Mouse (Mus musculus) MEL (cell line): Measurements from ENCODE around the gene Golga1. TPM values are rescaled to one million over a fixed set of nuclear protein-coding genes. Genes with fewer than 3 reads are reported as not detected.

Experiments used
- DNase-seq: peaks from one replicate; pipeline ENCODE4 v3.0.0; 2011; ENCODE audit warnings: low read depth, low spot score
- H3K27ac ChIP-seq: 2 replicates; pipeline ENCODE4 v1.5.1; 2012; ENCODE audit warnings: low read depth, mild to moderate bottlenecking, control low read depth, low read length, moderate library complexity; ENCODE audit not compliant: control insufficient read depth
- H3K27me3 ChIP-seq, 2 experiments: fragments of 150-350 bp in 1 of 2; sonication (generic) in 1 of 2; 2 replicates each; pipeline ENCODE4 v1.6.1; 2012; ENCODE audit warnings: low read length in 2 of 2, mild to moderate bottlenecking in 2 of 2, improper control_type of control experiment in 1 of 2, moderate library complexity in 1 of 2; ENCODE audit not compliant: insufficient read depth in 2 of 2, control insufficient read depth in 1 of 2
- H3K36me3 ChIP-seq, 2 experiments: 2 replicates each; pipeline ENCODE4 v1.6.1; 2012 to 2014; ENCODE audit warnings: low read length in 2 of 2, improper control_type of control experiment in 1 of 2, inconsistent platforms in 1 of 2, mild to moderate bottlenecking in 1 of 2; ENCODE audit not compliant: insufficient read depth in 2 of 2, control insufficient read depth in 1 of 2
- H3K4me1 ChIP-seq, 2 experiments: fragments of 150-350 bp in 1 of 2; sonication (generic) in 1 of 2; 2 replicates each; pipeline ENCODE4 v1.6.1; 2012; ENCODE audit warnings: low read length in 2 of 2, improper control_type of control experiment in 1 of 2, mild to moderate bottlenecking in 1 of 2; ENCODE audit not compliant: insufficient read depth in 2 of 2, control insufficient read depth in 1 of 2
- H3K4me3 ChIP-seq, 2 experiments: fragments of 150-350 bp in 1 of 2; sonication (generic) in 1 of 2; 2 replicates each; pipeline ENCODE4 v1.5.1; 2012; ENCODE audit warnings: low read depth in 2 of 2, low read length in 2 of 2, mild to moderate bottlenecking in 2 of 2, moderate library complexity in 2 of 2, control low read depth in 1 of 2, improper control_type of control experiment in 1 of 2; ENCODE audit not compliant: control insufficient read depth in 1 of 2, insufficient read depth in 1 of 2
- H3K79me2 ChIP-seq: 2 replicates; pipeline ENCODE4 v1.6.1; 2012; ENCODE audit warnings: mild to moderate bottlenecking, low read length, moderate library complexity; ENCODE audit not compliant: control insufficient read depth, poor library complexity, insufficient read depth
- H3K9ac ChIP-seq: 2 replicates; pipeline ENCODE4 v1.6.1; 2012; ENCODE audit warnings: low read depth, mild to moderate bottlenecking, control low read depth, low read length, moderate library complexity; ENCODE audit not compliant: control insufficient read depth, poor library complexity, severe bottlenecking
- H3K9me3 ChIP-seq: fragments of 150-350 bp; sonication (generic); replicated peaks from 2 replicates; pipeline ENCODE4 v1.6.1; 2012; ENCODE audit warnings: mild to moderate bottlenecking, low read length, improper control_type of control experiment, moderate library complexity; ENCODE audit not compliant: insufficient read depth
- BHLHE40 ChIP-seq: IDR thresholded peaks from 2 replicates; pipeline ENCODE4 v1.6.1; 2012; ENCODE audit warnings: low read depth, mild to moderate bottlenecking, inconsistent platforms, low read length, improper control_type of control experiment, borderline replicate concordance
- CHD1 ChIP-seq: IDR thresholded peaks from 2 replicates; pipeline ENCODE4 v1.6.1; 2012; ENCODE audit warnings: low read depth, mild to moderate bottlenecking, inconsistent platforms, low read length, improper control_type of control experiment
- CHD2 ChIP-seq: IDR thresholded peaks from 2 replicates; pipeline ENCODE4 v1.6.1; 2011; ENCODE audit warnings: low read length, improper control_type of control experiment
- CTCF ChIP-seq, 3 experiments: IDR thresholded peaks in 2 of 3; conservative IDR thresholded peaks in 1 of 3; 2 replicates each; pipeline ENCODE4 v1.5.1; 2011 to 2012; ENCODE audit warnings: low read length in 3 of 3, low read depth in 2 of 3, mild to moderate bottlenecking in 2 of 3, improper control_type of control experiment in 1 of 3, inconsistent platforms in 1 of 3, mixed read lengths in 1 of 3, moderate library complexity in 1 of 3; ENCODE audit not compliant: control insufficient read depth in 1 of 3, insufficient read depth in 1 of 3, poor library complexity in 1 of 3, severe bottlenecking in 1 of 3
- ELF1 ChIP-seq: IDR thresholded peaks from 2 replicates; pipeline ENCODE4 v1.6.1; 2014; ENCODE audit warnings: low read depth, mild to moderate bottlenecking, inconsistent platforms, low read length, improper control_type of control experiment, moderate library complexity
- EP300 ChIP-seq, 2 experiments: IDR thresholded peaks; 2 replicates each; pipeline ENCODE4 v1.6.1; 2011; ENCODE audit warnings: improper control_type of control experiment in 2 of 2, low read length in 2 of 2, low read depth in 1 of 2, mild to moderate bottlenecking in 1 of 2
- ETS1 ChIP-seq: IDR thresholded peaks from 2 replicates; pipeline ENCODE4 v1.6.1; 2012; ENCODE audit warnings: low read depth, mild to moderate bottlenecking, inconsistent platforms, low read length, improper control_type of control experiment, moderate library complexity
- GABPA ChIP-seq: IDR thresholded peaks from 2 replicates; pipeline ENCODE4 v1.6.1; 2012; ENCODE audit warnings: low read depth, mild to moderate bottlenecking, inconsistent platforms, low read length, improper control_type of control experiment, moderate library complexity
- GATA1 ChIP-seq: IDR thresholded peaks from 2 replicates; pipeline ENCODE4 v1.6.1; 2011; ENCODE audit warnings: low read depth, low read length, improper control_type of control experiment
- HCFC1 ChIP-seq: IDR thresholded peaks from 2 replicates; pipeline ENCODE4 v1.6.1; 2012; ENCODE audit warnings: low read depth, mild to moderate bottlenecking, inconsistent platforms, low read length, improper control_type of control experiment, moderate library complexity
- JUND ChIP-seq: IDR thresholded peaks from 2 replicates; pipeline ENCODE4 v1.6.1; 2011; ENCODE audit warnings: low read depth, mild to moderate bottlenecking, improper control_type of control experiment, low read length
- KAT2A ChIP-seq: conservative IDR thresholded peaks from 2 replicates; pipeline ENCODE4 v1.6.1; 2012; ENCODE audit warnings: low read depth, low read length, improper control_type of control experiment, inconsistent platforms
- MAFK ChIP-seq: IDR thresholded peaks from 2 replicates; pipeline ENCODE4 v1.6.1; 2011; ENCODE audit warnings: low read depth, mild to moderate bottlenecking, low read length, improper control_type of control experiment, borderline replicate concordance
- MAZ ChIP-seq: IDR thresholded peaks from 2 replicates; pipeline ENCODE4 v1.6.1; 2012; ENCODE audit warnings: low read depth, mild to moderate bottlenecking, inconsistent platforms, low read length, improper control_type of control experiment
- MEF2A ChIP-seq: IDR thresholded peaks from 2 replicates; pipeline ENCODE4 v1.6.1; 2014; ENCODE audit warnings: low read depth, mild to moderate bottlenecking, inconsistent platforms, low read length, improper control_type of control experiment; ENCODE audit not compliant: poor library complexity, insufficient replicate concordance, severe bottlenecking; ENCODE audit errors: extremely low read depth
- MXI1 ChIP-seq: IDR thresholded peaks from 2 replicates; pipeline ENCODE4 v1.6.1; 2011; ENCODE audit warnings: mild to moderate bottlenecking, low read depth, low read length, improper control_type of control experiment
- MYB ChIP-seq: IDR thresholded peaks from 2 replicates; pipeline ENCODE4 v1.6.1; 2011; ENCODE audit warnings: mild to moderate bottlenecking, low read depth, low read length, improper control_type of control experiment
- MYC ChIP-seq: IDR thresholded peaks from 2 replicates; pipeline ENCODE4 v1.6.1; 2011; ENCODE audit warnings: low read depth, mild to moderate bottlenecking, low read length, improper control_type of control experiment, moderate library complexity
- NELFE ChIP-seq: IDR thresholded peaks from 2 replicates; pipeline ENCODE4 v1.6.1; 2011; ENCODE audit warnings: low read depth, low read length, improper control_type of control experiment
- NRF1 ChIP-seq: IDR thresholded peaks from 2 replicates; pipeline ENCODE4 v1.6.1; 2014; ENCODE audit warnings: low read depth, mild to moderate bottlenecking, inconsistent platforms, low read length, improper control_type of control experiment, moderate library complexity; ENCODE audit not compliant: poor library complexity, insufficient read depth, severe bottlenecking
- POLR2A ChIP-seq, 2 experiments: IDR thresholded peaks; 2 replicates each; pipeline ENCODE4 v1.6.1; 2011 to 2012; ENCODE audit warnings: low read length in 2 of 2, mild to moderate bottlenecking in 2 of 2, control low read depth in 1 of 2, improper control_type of control experiment in 1 of 2, low read depth in 1 of 2, moderate library complexity in 1 of 2; ENCODE audit not compliant: control insufficient read depth in 1 of 2, insufficient read depth in 1 of 2, poor library complexity in 1 of 2
- POLR2AphosphoS2 ChIP-seq: IDR thresholded peaks from 2 replicates; pipeline ENCODE4 v1.6.1; 2011; ENCODE audit warnings: low read length, improper control_type of control experiment
- POLR2AphosphoS5 ChIP-seq: IDR thresholded peaks from 2 replicates; pipeline ENCODE4 v1.6.1; 2012; ENCODE audit warnings: low read depth, borderline replicate concordance, mild to moderate bottlenecking, inconsistent platforms, low read length, moderate library complexity, mixed read lengths
- RCOR1 ChIP-seq: IDR thresholded peaks from 2 replicates; pipeline ENCODE4 v1.6.1; 2012; ENCODE audit warnings: low read depth, mild to moderate bottlenecking, inconsistent platforms, low read length, improper control_type of control experiment
- SIN3A ChIP-seq: IDR thresholded peaks from 2 replicates; pipeline ENCODE4 v1.6.1; 2012; ENCODE audit warnings: low read length, improper control_type of control experiment, inconsistent platforms
- SMC3 ChIP-seq: IDR thresholded peaks from 2 replicates; pipeline ENCODE4 v1.6.1; 2011; ENCODE audit warnings: low read depth, low read length, improper control_type of control experiment
- TAL1 ChIP-seq: IDR thresholded peaks from 2 replicates; pipeline ENCODE4 v1.6.1; 2012; ENCODE audit warnings: mild to moderate bottlenecking, inconsistent platforms, low read length, moderate library complexity, mixed read lengths
- TBP ChIP-seq: IDR thresholded peaks from 2 replicates; pipeline ENCODE4 v1.8.0; 2011; ENCODE audit warnings: low read depth, low read length, improper control_type of control experiment
- TCF12 ChIP-seq: IDR thresholded peaks from 2 replicates; pipeline ENCODE4 v1.6.1; 2014; ENCODE audit warnings: low read depth, mild to moderate bottlenecking, inconsistent platforms, low read length, improper control_type of control experiment, moderate library complexity
- UBTF ChIP-seq: IDR thresholded peaks from 2 replicates; pipeline ENCODE4 v1.6.1; 2012; ENCODE audit warnings: low read depth, mild to moderate bottlenecking, inconsistent platforms, low read length, improper control_type of control experiment, moderate library complexity, borderline replicate concordance; ENCODE audit not compliant: insufficient read depth
- USF2 ChIP-seq, 2 experiments: IDR thresholded peaks; 2 replicates each; pipeline ENCODE4 v1.6.1; 2011 to 2012; ENCODE audit warnings: improper control_type of control experiment in 2 of 2, low read length in 2 of 2, borderline replicate concordance in 1 of 2, inconsistent platforms in 1 of 2, low read depth in 1 of 2, mild to moderate bottlenecking in 1 of 2; ENCODE audit not compliant: insufficient read depth in 1 of 2
- ZC3H11A ChIP-seq: IDR thresholded peaks from 2 replicates; pipeline ENCODE4 v1.6.1; 2012; ENCODE audit warnings: low read depth, mild to moderate bottlenecking, inconsistent platforms, low read length, improper control_type of control experiment
- ZKSCAN1 ChIP-seq: IDR thresholded peaks from 2 replicates; pipeline ENCODE4 v1.6.1; 2012; ENCODE audit warnings: low read depth, mild to moderate bottlenecking, inconsistent platforms, low read length, improper control_type of control experiment, moderate library complexity
- ZMIZ1 ChIP-seq: IDR thresholded peaks from 2 replicates; pipeline ENCODE4 v1.6.1; 2012; ENCODE audit warnings: low read depth, mild to moderate bottlenecking, inconsistent platforms, low read length, improper control_type of control experiment, moderate library complexity
- ZNF384 ChIP-seq: IDR thresholded peaks from 2 replicates; pipeline ENCODE4 v1.6.1; 2012; ENCODE audit warnings: low read depth, mild to moderate bottlenecking, inconsistent platforms, low read length, improper control_type of control experiment
- polyA plus RNA-seq, 2 experiments: library from polyadenylated mRNA; stranded (reverse) in 1 of 2; unstranded in 1 of 2; fragments of >175 nt in 1 of 2; fragments of >200 nt in 1 of 2; gene quantifications; 2 replicates each; pipeline versions ENCODE4 v1.2.1 to v1.2.4; 2012; ENCODE audit warnings: low replicate concordance in 2 of 2, low read depth in 1 of 2; ENCODE audit not compliant: insufficient read length in 2 of 2, insufficient read depth in 1 of 2, missing spikeins in 1 of 2
- total RNA-seq: library from RNA; depleted of rRNA; stranded (reverse); fragments of 300-350 nt; gene quantifications from 2 replicates; pipeline ENCODE4 v1.2.3, GENCODE M21; 2012; rRNA removed

Gene Golga1
- total RNA-seq (6.2 and 7.3 TPM in 2 replicates), polyA plus RNA-seq (10 to 100 TPM in 1 of 2 experiments, not detected in 1; 12.9 TPM)

GRCm38 (mm10) chr2:39065400-39065987, at the start of gene Golga1:
TSS of gene Golga1 (minus strand) at chr2:39065541.
- Histone ChIP-seq H3K27ac (peak within 1 kb of the TSS; percentile 80), H3K79me2 (peaks cover 13% of the 10 kb centered on the region), H3K9ac (peak within 1 kb of the TSS; percentile 95), H3K36me3 (peaks cover 2 to 4% of the 10 kb centered on the region in 2 experiments; a peak in 3 of 4 replicates), H3K27me3 (no peaks in the 10 kb centered on the region), H3K9me3 (no peaks in the 10 kb centered on the region), H3K4me3 (peak within 1 kb of the TSS; percentile 76 to 89), H3K4me1 (peaks cover 0 to 4% of the 10 kb centered on the region in 2 experiments; a peak in 2 of 4 replicates)
- DNase-seq: peak; percentile 96
- no peak for TF ChIP-seq SMC3
- TF ChIP-seq ZKSCAN1: no peak
- peak; percentile 79; the same call in 1 of the 2 replicates for TF ChIP-seq UBTF
- no peak for TF ChIP-seq ZNF384
- TF ChIP-seq RCOR1: 0 out of 2 replicates have a peak, but pooled peaks have one; percentile 8
- peak; percentile 54 for TF ChIP-seq TCF12
- TF ChIP-seq MAFK: no peak
- TF ChIP-seq CTCF (IDR thresholded peaks at IDR 0.05 in 2 of 3, conservative IDR thresholded peaks at IDR 0.05 in 1 of 3; ENCODE audit: control insufficient read depth in 1 of 3, insufficient read depth in 1 of 3, low read depth in 2 of 3, low read length in 3 of 3, poor library complexity in 1 of 3, severe bottlenecking in 1 of 3): no peak
- peak; percentile 98 for TF ChIP-seq MAZ
- TF ChIP-seq CHD2: no peak
- TF ChIP-seq ZC3H11A: no peak
- no peak for TF ChIP-seq ETS1
- TF ChIP-seq POLR2A (IDR thresholded peaks at IDR 0.05; ENCODE audit: control insufficient read depth in 1 of 2, insufficient read depth in 1 of 2, low read depth in 1 of 2, low read length in 2 of 2, poor library complexity in 1 of 2): peak; percentile 92 to 96
- peak; percentile 97 for TF ChIP-seq NELFE
- no peak for TF ChIP-seq JUND
- TF ChIP-seq MYC: peak; percentile 45; the same call in 1 of the 2 replicates
- peak; percentile 92 for TF ChIP-seq ELF1
- TF ChIP-seq MEF2A: no peak
- TF ChIP-seq NRF1: peak; percentile 99; the same call in 1 of the 2 replicates
- no peak for TF ChIP-seq USF2 (IDR thresholded peaks at IDR 0.05; ENCODE audit: borderline replicate concordance in 1 of 2, insufficient read depth in 1 of 2, low read depth in 1 of 2, low read length in 2 of 2)
- 0 out of 2 replicates have a peak, but pooled peaks have one; percentile 45 for TF ChIP-seq CHD1
- TF ChIP-seq TBP: peak; percentile 28; the same call in 1 of the 2 replicates
- TF ChIP-seq POLR2AphosphoS5: no peak
- TF ChIP-seq GABPA: no peak
- TF ChIP-seq GATA1: no peak
- peak; percentile 93 for TF ChIP-seq POLR2AphosphoS2
- peak; percentile 90 for TF ChIP-seq MYB
- peak; percentile 95 for TF ChIP-seq HCFC1
- TF ChIP-seq TAL1: no peak
- TF ChIP-seq BHLHE40: no peak
- no peak; the same call in 1 of the 2 replicates for TF ChIP-seq KAT2A
- peak in 1 of 2 experiments; percentile 30; a peak in 1 of 4 replicates for TF ChIP-seq EP300 (IDR thresholded peaks at IDR 0.05; ENCODE audit: low read depth in 1 of 2, low read length in 2 of 2)
- peak; percentile 76 for TF ChIP-seq ZMIZ1
- TF ChIP-seq SIN3A: peak; percentile 79; the same call in 1 of the 2 replicates
- peak; percentile 87 for TF ChIP-seq MXI1
